Mouse (Mus musculus) cortical plate, adult 2 months (tissue): ENCODE data around the gene Srcin1.

Experiments
- CTCF ChIP-seq: fragments of 200-500 bp; IDR thresholded peaks from 2 replicates; pipeline ENCODE4 v1.5.1; 2011; ENCODE audit warnings: mild to moderate bottlenecking, control low read depth, low read length; ENCODE audit not compliant: insufficient read depth; ENCODE audit errors: extremely low read depth
- POLR2A ChIP-seq: fragments of 200-500 bp; IDR thresholded peaks from 2 replicates; pipeline ENCODE4 v1.6.1; 2011; ENCODE audit warnings: mild to moderate bottlenecking, low read length, control low read depth; ENCODE audit not compliant: insufficient read depth; ENCODE audit errors: extremely low read depth

DNA sequence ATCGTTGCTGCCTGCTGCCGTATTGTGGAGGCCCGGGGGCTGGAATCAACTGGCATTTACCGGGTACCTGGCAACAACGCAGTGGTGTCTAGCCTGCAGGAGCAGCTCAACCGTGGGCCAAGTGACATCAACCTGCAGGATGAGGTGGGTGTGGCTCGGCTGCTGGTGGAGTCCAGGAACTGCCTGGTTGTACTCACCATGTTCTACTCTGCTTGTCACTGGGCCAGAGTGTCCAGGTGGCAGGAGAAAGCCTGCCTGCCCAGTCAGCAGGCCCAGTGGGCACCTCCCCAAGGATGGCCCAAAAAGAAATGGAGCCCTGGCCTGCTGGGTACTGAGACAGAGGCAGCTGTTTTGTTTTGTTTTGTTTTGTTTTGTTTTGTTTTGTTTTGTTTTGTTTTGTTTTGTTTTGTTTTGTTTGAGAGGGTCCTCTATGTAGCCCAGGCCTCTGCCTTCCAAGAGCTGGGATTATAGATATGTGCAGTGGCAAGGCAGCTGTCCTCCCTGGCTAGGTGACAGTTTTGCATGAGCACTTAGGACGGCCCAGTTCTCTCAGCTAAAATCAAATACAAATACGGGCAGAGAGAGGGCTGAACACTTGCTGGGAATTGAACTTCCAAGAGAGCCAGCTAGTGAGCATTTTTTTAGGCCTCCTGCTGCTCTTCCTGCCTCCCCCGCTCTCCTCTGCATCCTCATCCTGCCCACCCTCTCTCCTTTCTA, 109.4 kb downstream of the Srcin1 start:
- no peak for TF ChIP-seq CTCF
- TF ChIP-seq POLR2A, result no peak
